Mouse (Mus musculus): ENCODE data around the gene Dtx3. TPM values are rescaled to one million over a fixed set of nuclear protein-coding genes. Genes with fewer than 3 reads are reported as not detected.

Dtx3 gene
- polyA plus RNA-seq, 1 experiment, result 321 TPM

DNA sequence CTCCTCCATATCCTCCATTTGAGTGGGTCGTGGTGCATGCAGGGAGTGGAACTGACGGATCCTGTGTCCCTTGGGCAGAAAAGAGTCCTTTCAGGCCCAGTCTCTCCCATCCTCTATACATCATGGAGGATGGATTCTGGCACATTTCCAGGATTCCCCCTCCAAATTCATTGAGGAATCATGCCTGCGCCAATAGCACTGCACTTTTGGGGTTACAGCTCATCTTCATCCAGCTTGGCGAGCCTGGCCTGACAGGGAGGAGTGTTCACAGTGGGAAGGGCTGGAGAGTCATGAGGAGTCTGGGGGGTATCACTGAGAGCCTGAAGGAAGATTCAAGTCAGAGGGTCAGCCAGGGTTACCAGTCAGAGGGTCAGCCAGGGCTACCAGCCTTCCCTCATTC, 12.9 kb downstream of the Dtx3 start:
- H3K27ac ChIP-seq (ENCODE audit: insufficient read depth, low read length), result no peak overlapping the region
- H3K27me3 ChIP-seq (ENCODE audit: control insufficient read depth, insufficient read depth, low read length), result no peaks in the 10 kb centered on the region
- H3K4me1 ChIP-seq (ENCODE audit: control insufficient read depth, insufficient read depth, low read length), result no peaks in the 10 kb centered on the region
- DNase-seq, result no peak
- TF ChIP-seq POLR2A (IDR thresholded peaks at IDR 0.05; ENCODE audit: borderline replicate concordance, insufficient read depth, low read length) (no peak), CTCF (IDR thresholded peaks at IDR 0.05; ENCODE audit: borderline replicate concordance, insufficient read depth, low read depth, low read length) (no peak)
- no peak overlapping the region for H3K4me3 ChIP-seq (replicated peaks; ENCODE audit: insufficient read depth, low read depth, low read length)
- WGBS, result 91% methylated on average over 4 of the region's 4 CpGs

DNA sequence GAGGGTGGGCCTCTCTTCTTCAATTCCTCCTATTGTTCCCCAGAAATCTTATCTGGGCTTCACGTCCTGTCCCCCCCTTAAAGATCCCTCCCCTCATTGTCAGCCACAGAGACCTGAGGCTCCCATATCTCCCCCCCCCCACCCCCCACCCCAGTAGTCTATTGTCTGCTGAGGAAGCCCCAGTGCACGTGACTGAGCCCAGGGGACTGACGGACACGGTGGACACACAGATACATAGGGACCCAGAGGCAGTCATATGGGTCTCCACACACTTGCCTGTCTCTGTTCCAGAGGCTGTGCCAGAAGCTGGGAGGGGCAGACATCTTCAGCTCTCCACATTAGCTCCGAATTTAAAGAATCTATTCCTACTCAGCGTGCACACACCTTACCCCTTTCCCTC, 14.0 kb downstream of the Dtx3 start:
- Histone ChIP-seq H3K4me3 (replicated peaks; ENCODE audit: insufficient read depth, low read depth, low read length) (no peak overlapping the region), H3K4me1 (ENCODE audit: control insufficient read depth, insufficient read depth, low read length) (no peaks in the 10 kb centered on the region), H3K27me3 (ENCODE audit: control insufficient read depth, insufficient read depth, low read length) (no peaks in the 10 kb centered on the region), H3K27ac (ENCODE audit: insufficient read depth, low read length) (no peak overlapping the region)
- WGBS, result 63% methylated on average over 6 of the region's 6 CpGs
- no peak for TF ChIP-seq CTCF (IDR thresholded peaks at IDR 0.05; ENCODE audit: borderline replicate concordance, insufficient read depth, low read depth, low read length)
- no peak for TF ChIP-seq POLR2A (IDR thresholded peaks at IDR 0.05; ENCODE audit: borderline replicate concordance, insufficient read depth, low read length)
- no peak for DNase-seq

DNA sequence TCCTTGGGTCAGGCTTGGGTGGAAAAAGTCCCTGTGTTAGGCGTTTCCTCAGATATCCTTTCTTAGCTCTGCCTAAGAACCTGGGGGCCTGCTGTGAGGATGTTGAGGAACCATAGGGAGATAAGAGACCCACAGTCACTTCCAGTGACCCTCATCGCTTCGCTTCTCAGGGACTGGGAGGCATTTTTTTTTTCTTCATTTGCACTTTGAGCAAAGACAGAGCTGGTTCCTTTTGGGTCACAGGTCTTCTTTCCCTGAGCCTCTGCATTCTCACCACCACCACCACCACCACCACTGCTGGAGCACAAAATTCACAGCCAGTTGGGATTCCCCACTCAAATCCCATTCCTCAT, 14.9 kb downstream of the Dtx3 start:
- no peaks in the 10 kb centered on the region for H3K27me3 ChIP-seq (ENCODE audit: control insufficient read depth, insufficient read depth, low read length)
- no peaks in the 10 kb centered on the region for H3K4me1 ChIP-seq (ENCODE audit: control insufficient read depth, insufficient read depth, low read length)
- no peak for DNase-seq
- 67% methylated on average over 3 of the region's 3 CpGs for WGBS
- H3K27ac ChIP-seq (ENCODE audit: insufficient read depth, low read length), result no peak overlapping the region
- no peak overlapping the region for H3K4me3 ChIP-seq (replicated peaks; ENCODE audit: insufficient read depth, low read depth, low read length)
- TF ChIP-seq CTCF (IDR thresholded peaks at IDR 0.05; ENCODE audit: borderline replicate concordance, insufficient read depth, low read depth, low read length) (no peak), POLR2A (IDR thresholded peaks at IDR 0.05; ENCODE audit: borderline replicate concordance, insufficient read depth, low read length) (no peak)

DNA sequence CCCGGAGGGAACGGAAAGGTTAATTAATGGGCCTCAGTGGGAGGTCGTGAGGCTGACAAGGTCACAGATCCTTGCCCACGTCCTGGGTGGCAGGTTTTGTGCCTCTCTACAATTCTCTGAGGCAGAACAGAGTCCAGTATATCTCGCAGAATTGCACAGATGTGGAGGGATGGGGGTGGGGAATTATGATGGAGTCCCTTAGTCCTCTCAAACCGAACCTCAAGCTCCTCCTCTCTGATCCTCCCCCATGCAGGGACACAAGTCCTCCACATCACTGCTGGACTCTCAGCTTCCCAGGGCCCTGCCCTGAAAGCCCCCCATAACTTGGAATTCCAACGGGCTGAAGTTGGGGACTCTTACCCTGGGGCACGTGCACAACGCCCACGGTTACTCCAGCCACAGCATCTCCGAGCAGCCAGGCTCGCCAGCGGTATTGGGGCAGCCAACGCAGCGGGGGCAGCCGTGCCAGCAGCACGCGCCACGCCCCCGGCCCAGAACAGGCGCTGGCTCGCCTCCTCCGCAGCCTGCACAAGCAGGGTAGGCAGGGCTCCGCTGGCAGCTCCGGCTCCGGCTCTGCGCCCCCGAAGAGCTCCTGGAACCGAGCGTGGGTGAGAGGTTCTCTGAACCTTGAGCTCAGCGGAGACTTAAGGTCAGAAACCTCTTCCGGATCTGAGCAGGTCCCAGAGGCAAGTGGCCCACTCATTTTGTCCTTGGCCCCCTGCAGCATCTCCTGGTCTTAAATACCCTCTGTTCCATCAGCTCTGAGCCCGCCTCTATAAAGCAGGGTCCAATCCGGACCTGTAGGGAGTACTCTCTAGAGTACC, 15.4 kb downstream of the Dtx3 start, which contains the start of gene Slc26a10:
TSS of gene Slc26a10 (minus strand) at position 775 of the 824 bp plus-strand sequence.
- no peak for DNase-seq
- Histone ChIP-seq H3K27me3 (ENCODE audit: control insufficient read depth, insufficient read depth, low read length) (no peaks in the 10 kb centered on the region), H3K27ac (ENCODE audit: insufficient read depth, low read length) (no peak within 1 kb of the TSS), H3K4me3 (replicated peaks; ENCODE audit: insufficient read depth, low read depth, low read length) (no peak within 1 kb of the TSS), H3K4me1 (ENCODE audit: control insufficient read depth, insufficient read depth, low read length) (no peaks in the 10 kb centered on the region)
- WGBS, result 8% methylated on average over 34 of the region's 34 CpGs
- TF ChIP-seq POLR2A (IDR thresholded peaks at IDR 0.05; ENCODE audit: borderline replicate concordance, insufficient read depth, low read length), result no peak
- no peak for TF ChIP-seq CTCF (IDR thresholded peaks at IDR 0.05; ENCODE audit: borderline replicate concordance, insufficient read depth, low read depth, low read length)

DNA sequence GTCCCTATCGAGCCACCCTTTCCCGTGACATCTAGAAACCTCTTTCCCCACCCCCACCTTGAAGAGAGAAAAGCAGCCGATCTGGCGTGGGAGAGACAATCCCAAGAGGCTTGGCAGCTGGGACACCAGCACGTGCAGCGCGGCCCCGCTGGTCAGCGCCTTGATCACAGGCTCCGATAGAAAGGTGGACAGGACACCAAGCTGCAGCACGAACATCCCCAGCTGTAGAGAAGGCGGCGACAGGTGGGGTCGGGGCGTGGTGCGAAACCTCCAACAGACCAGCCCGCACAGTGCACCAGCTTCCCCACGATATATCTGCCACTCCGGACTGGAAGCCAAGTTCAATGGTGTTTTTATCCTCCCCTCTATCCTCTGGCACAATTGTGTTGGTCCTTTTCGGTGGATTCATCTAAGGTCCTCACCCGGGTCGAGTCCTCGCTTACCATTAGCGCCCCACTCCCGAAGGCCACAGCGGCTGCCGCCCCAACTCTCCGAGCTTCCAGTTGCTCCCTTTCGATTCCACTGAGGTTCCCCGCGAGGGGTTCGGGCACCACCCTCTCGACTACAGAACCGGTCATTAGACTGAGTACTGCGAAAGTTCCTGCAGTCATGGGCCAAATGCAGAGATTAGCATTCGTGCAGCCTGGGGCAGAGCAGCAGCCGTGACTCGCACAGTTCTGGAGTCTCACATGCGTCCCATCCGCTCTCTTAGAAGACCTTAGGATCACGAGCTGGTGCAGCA, 17.1 kb downstream of the Dtx3 start:
- no peak overlapping the region for H3K27ac ChIP-seq (ENCODE audit: insufficient read depth, low read length)
- peak in 1 of 2 experiments; percentile 22 for DNase-seq

DNA sequence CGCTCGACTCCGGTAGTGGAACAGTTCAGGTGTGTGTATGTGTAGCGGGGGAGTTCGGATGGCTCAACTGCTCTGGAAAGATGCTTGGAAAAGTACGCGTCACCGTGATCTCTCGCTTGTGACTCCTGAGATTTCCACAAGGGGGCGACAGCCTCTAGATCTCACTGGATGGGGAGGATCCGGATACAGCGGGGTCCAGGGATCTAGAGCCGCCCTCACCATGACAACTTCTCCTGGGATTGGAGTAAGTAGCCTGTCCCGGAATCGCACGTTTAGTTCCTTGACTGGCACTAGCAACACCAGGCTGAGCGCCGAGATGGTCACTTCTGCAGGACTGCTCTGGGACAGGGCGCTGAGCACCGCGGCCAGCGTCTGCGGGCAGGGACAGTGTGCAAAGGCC, 17.8 kb downstream of the Dtx3 start:
- TF ChIP-seq CTCF (IDR thresholded peaks at IDR 0.05; ENCODE audit: borderline replicate concordance, insufficient read depth, low read depth, low read length), result peak; percentile 84
- TF ChIP-seq POLR2A (IDR thresholded peaks at IDR 0.05; ENCODE audit: borderline replicate concordance, insufficient read depth, low read length), result no peak
- H3K27me3 ChIP-seq (ENCODE audit: control insufficient read depth, insufficient read depth, low read length), result no peaks in the 10 kb centered on the region
- peak; percentile 74 to 86 for DNase-seq
- H3K4me3 ChIP-seq (replicated peaks; ENCODE audit: insufficient read depth, low read depth, low read length), result peak overlapping the region; percentile 58
- 1% methylated on average over 23 of the region's 23 CpGs for WGBS
- H3K4me1 ChIP-seq (ENCODE audit: control insufficient read depth, insufficient read depth, low read length), result no peaks in the 10 kb centered on the region
- H3K27ac ChIP-seq (ENCODE audit: insufficient read depth, low read length), result no peak overlapping the region

More for the DNA sequence above, 17.1 kb downstream of the Dtx3 start:
- Histone ChIP-seq H3K27me3 (ENCODE audit: control insufficient read depth, insufficient read depth, low read length) (no peaks in the 10 kb centered on the region), H3K4me3 (replicated peaks; ENCODE audit: insufficient read depth, low read depth, low read length) (peak overlapping the region; percentile 58), H3K4me1 (ENCODE audit: control insufficient read depth, insufficient read depth, low read length) (no peaks in the 10 kb centered on the region)
- WGBS, result 7% methylated on average over 41 of the region's 41 CpGs
- TF ChIP-seq CTCF (IDR thresholded peaks at IDR 0.05; ENCODE audit: borderline replicate concordance, insufficient read depth, low read depth, low read length) (no peak), POLR2A (IDR thresholded peaks at IDR 0.05; ENCODE audit: borderline replicate concordance, insufficient read depth, low read length) (no peak)

DNA sequence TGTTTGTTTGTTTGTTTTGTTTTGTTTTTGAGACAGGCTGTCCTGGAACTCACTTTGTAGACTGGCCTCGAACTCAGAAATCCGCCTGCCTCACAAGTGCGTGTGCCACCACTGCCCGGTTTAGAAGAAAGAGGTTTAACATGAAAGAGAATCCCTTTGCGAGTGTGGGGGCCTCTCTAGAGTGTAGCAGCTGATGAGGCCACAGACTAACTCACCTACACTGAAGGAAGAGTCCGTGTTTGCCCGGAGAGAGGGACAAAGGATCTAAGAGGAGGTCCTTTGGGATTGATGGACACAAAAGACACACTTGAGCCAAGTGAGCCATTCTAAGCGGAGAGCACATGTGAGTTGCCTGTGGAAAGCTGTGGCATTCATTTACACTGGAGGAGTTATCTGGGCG, 18.3 kb downstream of the Dtx3 start:
- Histone ChIP-seq H3K27ac (ENCODE audit: insufficient read depth, low read length) (no peak overlapping the region), H3K4me3 (replicated peaks; ENCODE audit: insufficient read depth, low read depth, low read length) (no peak overlapping the region), H3K4me1 (ENCODE audit: control insufficient read depth, insufficient read depth, low read length) (no peaks in the 10 kb centered on the region), H3K27me3 (ENCODE audit: control insufficient read depth, insufficient read depth, low read length) (no peaks in the 10 kb centered on the region)
- DNase-seq, result no peak
- TF ChIP-seq CTCF (IDR thresholded peaks at IDR 0.05; ENCODE audit: borderline replicate concordance, insufficient read depth, low read depth, low read length) (no peak), POLR2A (IDR thresholded peaks at IDR 0.05; ENCODE audit: borderline replicate concordance, insufficient read depth, low read length) (no peak)
- WGBS, result 37% methylated on average over 9 of the region's 9 CpGs
